25 mouse cellular contexts compared by ENCODE assay signal in the genomic region with DNA sequence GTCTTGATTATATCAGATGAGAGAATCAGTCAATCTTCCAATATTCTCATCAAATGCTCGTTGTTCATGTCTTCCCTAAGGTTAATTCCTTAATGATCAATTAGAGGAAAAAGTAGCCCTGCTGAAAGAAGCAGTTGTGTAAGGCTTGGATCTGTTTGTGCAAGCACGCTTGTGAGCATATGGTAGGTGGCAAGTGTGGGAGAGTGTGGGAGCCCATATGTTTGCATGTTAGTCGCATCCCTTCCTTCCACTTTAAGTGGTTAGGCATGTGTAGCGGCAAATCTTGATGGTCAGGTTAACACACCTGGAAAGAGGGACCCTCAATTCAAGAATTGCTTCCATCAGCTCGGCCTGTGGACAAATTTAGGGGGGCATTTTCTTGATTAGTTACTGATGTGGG. TPM values are rescaled to one million over a fixed set of nuclear protein-coding genes. Genes with fewer than 3 reads are reported as not detected.
DNase-seq lines count a peak whose midpoint lies in the region; ATAC-seq and TF ChIP-seq lines count a peak whose summit lies in the region.
"Had no signal": no experiment of that assay in that cellular context is flagged by ENCODE, and none has a peak within 500 bp of the region (broad histone marks: within the 10 kb centered on the region; RNA-seq: fewer than 3 reads in every experiment).

No protein-coding gene starts in this region.

- H3K9ac ChIP-seq in forebrain, embryonic 14.5 days (ENCODE audit: low read length), result no peak overlapping the region
- H3K9ac ChIP-seq in limb, embryonic 12.5 days (replicated peaks), result no peak overlapping the region
- H3K9ac ChIP-seq: forebrain, embryonic 12.5 days; hindbrain, embryonic 12.5 days; hindbrain, embryonic 15.5 days had no signal

- 0 out of 2 replicates have a peak, but pooled peaks have one; percentile 40 for ATAC-seq in forebrain, embryonic 14.5 days
- ATAC-seq in limb, embryonic 12.5 days (ENCODE audit: insufficient number of reproducible peaks, insufficient read depth, low FRiP score, low TSS enrichment, low read depth), result no peak
- ATAC-seq: forebrain, embryonic 16.5 days; Patski had no signal

- H3K36me3 ChIP-seq in forebrain, embryonic 14.5 days (ENCODE audit: control insufficient read depth, insufficient read depth, low read length), result no peaks in the 10 kb centered on the region
- no peaks in the 10 kb centered on the region for H3K36me3 ChIP-seq in forebrain, embryonic 10.5 days (replicated peaks)
- no peaks in the 10 kb centered on the region for H3K36me3 ChIP-seq in limb, embryonic 12.5 days
- no peaks in the 10 kb centered on the region for H3K36me3 ChIP-seq in limb, embryonic 10.5 days
- H3K36me3 ChIP-seq in heart, embryonic 10.5 days, result no peaks in the 10 kb centered on the region
- H3K36me3 ChIP-seq: forebrain, embryonic 12.5 days; hindbrain, embryonic 12.5 days; hindbrain, embryonic 15.5 days had no signal

- peaks cover 26% of the 10 kb centered on the region for H3K4me1 ChIP-seq in forebrain, embryonic 14.5 days (ENCODE audit: control insufficient read depth, insufficient read depth, low read length)
- peaks cover 69% of the 10 kb centered on the region for H3K4me1 ChIP-seq in forebrain, embryonic 10.5 days
- H3K4me1 ChIP-seq in limb, embryonic 12.5 days (replicated peaks), result peaks cover 71% of the 10 kb centered on the region
- peaks cover 60% of the 10 kb centered on the region for H3K4me1 ChIP-seq in limb, embryonic 10.5 days
- peaks cover 66% of the 10 kb centered on the region for H3K4me1 ChIP-seq in heart, embryonic 10.5 days

- 72% methylated on average over 5 of the region's 5 CpGs for WGBS in forebrain, embryonic 14.5 days
- WGBS in forebrain, embryonic 10.5 days, result 90% methylated on average over 5 of the region's 5 CpGs
- WGBS in limb, embryonic 12.5 days, result 71% methylated on average over 5 of the region's 5 CpGs
- 81% methylated on average over 5 of the region's 5 CpGs for WGBS in limb, embryonic 10.5 days
- WGBS in heart, embryonic 10.5 days, result 88% methylated on average over 5 of the region's 5 CpGs

- no peak for DNase-seq in forebrain, embryonic 14.5 days (ENCODE audit: low spot score)
- no peak for DNase-seq in forebrain, embryonic 10.5 days (ENCODE audit: extremely low spot score, low spot score)
- no peak for DNase-seq in limb, embryonic 10.5 days (ENCODE audit: low spot score)
- peak; percentile 52 for DNase-seq in brain, embryonic 14.5 days (ENCODE audit: low read depth)
- no peak for DNase-seq in heart, embryonic 10.5 days (ENCODE audit: low spot score)
- DNase-seq: adrenal gland, postnatal 10 days; adrenal gland, postnatal 36 days; B cell, adult 2 months; cerebellum, adult 11-12 months; cerebellum, adult 8-10 months; cerebellum, postnatal 10 days; cerebellum, postnatal 36 days; embryo, embryonic 11 days; gastrocnemius, postnatal 10 days; gastrocnemius, postnatal 36 days; heart, adult 2 months had no signal

- no peak overlapping the region for H3K4me3 ChIP-seq in forebrain, embryonic 14.5 days (ENCODE audit: low read depth, low read length)
- no peak overlapping the region for H3K4me3 ChIP-seq in forebrain, embryonic 10.5 days
- no peak overlapping the region for H3K4me3 ChIP-seq in limb, embryonic 12.5 days (replicated peaks)
- H3K4me3 ChIP-seq in limb, embryonic 10.5 days, result no peak overlapping the region
- no peak overlapping the region for H3K4me3 ChIP-seq in heart, embryonic 10.5 days
- H3K4me3 ChIP-seq: forebrain, embryonic 12.5 days; heart, adult 2 months; hindbrain, embryonic 12.5 days; hindbrain, embryonic 15.5 days had no signal

- no peak overlapping the region for H3K4me2 ChIP-seq in forebrain, embryonic 14.5 days (ENCODE audit: low read length)
- H3K4me2 ChIP-seq in limb, embryonic 12.5 days, result no peak overlapping the region
- H3K4me2 ChIP-seq: forebrain, embryonic 12.5 days; heart, embryonic 11.5 days; hindbrain, embryonic 12.5 days; hindbrain, embryonic 15.5 days had no signal

- H3K9me3 ChIP-seq in forebrain, embryonic 14.5 days (replicated peaks; ENCODE audit: control insufficient read depth, low read length), result no peaks in the 10 kb centered on the region
- no peaks in the 10 kb centered on the region for H3K9me3 ChIP-seq in forebrain, embryonic 10.5 days
- H3K9me3 ChIP-seq in limb, embryonic 12.5 days, result no peaks in the 10 kb centered on the region
- no peaks in the 10 kb centered on the region for H3K9me3 ChIP-seq in limb, embryonic 10.5 days (replicated peaks)
- H3K9me3 ChIP-seq in heart, embryonic 10.5 days, result no peaks in the 10 kb centered on the region
- H3K9me3 ChIP-seq: forebrain, embryonic 12.5 days; G1E; hindbrain, embryonic 12.5 days; hindbrain, embryonic 15.5 days had no signal

- no peak overlapping the region for H3K27ac ChIP-seq in forebrain, embryonic 14.5 days (ENCODE audit: low read depth, low read length)
- no peak overlapping the region for H3K27ac ChIP-seq in forebrain, embryonic 10.5 days
- H3K27ac ChIP-seq in limb, embryonic 12.5 days, result peak overlapping the region; percentile 29; the same call in 1 of the 2 replicates
- H3K27ac ChIP-seq in limb, embryonic 10.5 days, result no peak overlapping the region
- no peak overlapping the region for H3K27ac ChIP-seq in heart, embryonic 10.5 days
- H3K27ac ChIP-seq: heart, adult 2 months; hindbrain, embryonic 12.5 days; hindbrain, embryonic 15.5 days had no signal

- TF ChIP-seq POLR2A in brain, embryonic 14.5 days (IDR thresholded peaks at IDR 0.05; ENCODE audit: borderline replicate concordance, extremely low read depth, insufficient read depth, insufficient read length, poor library complexity, severe bottlenecking), result no peak

- no peaks in the 10 kb centered on the region for H3K27me3 ChIP-seq in forebrain, embryonic 14.5 days (replicated peaks; ENCODE audit: control insufficient read depth, insufficient read depth, low read length)
- H3K27me3 ChIP-seq in forebrain, embryonic 10.5 days (ENCODE audit: poor library complexity, severe bottlenecking), result no peaks in the 10 kb centered on the region
- H3K27me3 ChIP-seq in limb, embryonic 12.5 days, result no peaks in the 10 kb centered on the region
- H3K27me3 ChIP-seq in limb, embryonic 10.5 days (ENCODE audit: low read depth, poor library complexity, severe bottlenecking), result no peaks in the 10 kb centered on the region
- H3K27me3 ChIP-seq in heart, embryonic 10.5 days (ENCODE audit: insufficient read depth, poor library complexity, severe bottlenecking), result no peaks in the 10 kb centered on the region
- H3K27me3 ChIP-seq: CH12.LX; forebrain, embryonic 12.5 days; hindbrain, embryonic 12.5 days; hindbrain, embryonic 15.5 days; Patski had no signal

- TF ChIP-seq CTCF in brain, embryonic 14.5 days (IDR thresholded peaks at IDR 0.05; ENCODE audit: borderline replicate concordance, extremely low read depth, insufficient read depth, insufficient read length), result no peak

RNA-seq across cellular contexts. Expression of gene Ryk, which starts 11.6 kb away (rescaled TPM):
- 16.8 and 17.5 TPM in 2 replicates for polyA plus RNA-seq in forebrain, embryonic 14.5 days (2014; fragmentation: Nextera tagmentation; extraction: Ambion mirVana)
- polyA plus RNA-seq in forebrain, embryonic 10.5 days (2016; fragmentation: Nextera tagmentation; extraction: Ambion mirVana), result 14.4 and 14.5 TPM in 2 replicates
- 23.6 and 26.3 TPM in 2 replicates for polyA plus RNA-seq in limb, embryonic 12.5 days (2016; fragmentation: Nextera tagmentation; extraction: Ambion mirVana)
- polyA plus RNA-seq in limb, embryonic 10.5 days (2016; fragmentation: Nextera tagmentation; extraction: Ambion mirVana), result 17.8 and 18.6 TPM in 2 replicates
- 50.4 and 53.0 TPM in 2 replicates for polyA plus RNA-seq in brain, embryonic 14.5 days (2012; rRNA removed)
- 11.6 and 15.7 TPM in 2 replicates for polyA plus RNA-seq in heart, embryonic 10.5 days (2016; fragmentation: Nextera tagmentation; extraction: Ambion mirVana)
